8 mouse cellular contexts compared by ENCODE assay signal in genomic region chrX:101221834-101222795, GRCm38 (mm10). TPM values are rescaled to one million over a fixed set of nuclear protein-coding genes. Genes with fewer than 3 reads are reported as not detected.
A peak's percentile ranks its signal among the peaks of the same experiment; 100 is the strongest.
DNase-seq lines count a peak whose midpoint lies in the region; ATAC-seq lines count a peak whose summit lies in the region.

Gene Snx12, minus strand, starts transcription at chrX:101222563.

- H3K9me3 ChIP-seq in lung, embryonic 16.5 days (ENCODE audit: control insufficient read depth, low read length), result no peaks in the 10 kb centered on the region

- peak; percentile 93 for DNase-seq in MEL-GATA-1-ER (ENCODE audit: extremely low read depth, low read depth)
- DNase-seq in cerebellum, adult 8-10 months, result peak; percentile 89
- DNase-seq in forelimb bud, embryonic 11.5 days (ENCODE audit: low read depth, low spot score), result peak; percentile 93
- peak; percentile 95 for DNase-seq in layer of hippocampus, adult 9-10 months (ENCODE audit: low spot score)
- peak; percentile 53 for DNase-seq in ovary, postnatal 10 days (ENCODE audit: low spot score)
- peak; percentile 78 to 80 for DNase-seq in thymus, postnatal 10 days (ENCODE audit: low spot score in 2 of 2)

- no peaks in the 10 kb centered on the region for H3K36me3 ChIP-seq in lung, embryonic 16.5 days (ENCODE audit: control insufficient read depth, insufficient read depth, low read length)

- H3K9ac ChIP-seq in lung, embryonic 16.5 days (ENCODE audit: low read length), result peak within 1 kb of the TSS; percentile 74

- WGBS in lung, embryonic 16.5 days, result 16% methylated on average over 45 of the region's 55 CpGs

- peak within 1 kb of the TSS; percentile 66 for H3K4me3 ChIP-seq in lung, embryonic 16.5 days (ENCODE audit: low read length)

- ATAC-seq in hematopoietic stem cell, adult 5-6 weeks (replicated peaks in 1 of 2; ENCODE audit: insufficient read depth in 1 of 2, low FRiP score in 2 of 2, low TSS enrichment in 1 of 2, low read depth in 1 of 2, poor library complexity in 2 of 2, severe bottlenecking in 2 of 2), result peak; percentile 92 to 97
- ATAC-seq in lung, embryonic 16.5 days (ENCODE audit: low read depth), result peak; percentile 97

- no peaks in the 10 kb centered on the region; the same call in 1 of the 2 replicates for H3K27me3 ChIP-seq in lung, embryonic 16.5 days (ENCODE audit: control insufficient read depth, insufficient read depth, low read depth, low read length)

- peak within 1 kb of the TSS; percentile 63 for H3K4me2 ChIP-seq in lung, embryonic 16.5 days (ENCODE audit: low read depth, low read length)

- peaks cover 5% of the 10 kb centered on the region; the same call in 1 of the 2 replicates for H3K4me1 ChIP-seq in lung, embryonic 16.5 days (replicated peaks; ENCODE audit: control insufficient read depth, insufficient read depth, low read length)

- H3K27ac ChIP-seq in lung, embryonic 16.5 days (ENCODE audit: low read length), result peak within 1 kb of the TSS; percentile 76

RNA-seq across cellular contexts. Expression of gene Snx12, which starts in this region (rescaled TPM):
- 33.5 and 49.8 TPM in 2 replicates for total RNA-seq in hematopoietic stem cell, adult 5-6 weeks (2017)
- 48.6 and 52.1 TPM in 2 replicates for polyA plus RNA-seq in lung, embryonic 16.5 days (2015; fragmentation: Nextera tagmentation; extraction: Ambion mirVana)

Comparison
In these comparisons a context has a peak if more than half of its experiments do, and no peak if none do; other contexts are left out.
1. Peak in every context shown above with its lines: DNase-seq, ATAC-seq, H3K4me3 ChIP-seq and H3K27ac ChIP-seq.